ENCODE assay signal across 9 mouse cellular contexts in genomic region chr17:27095690-27096089, GRCm38 (mm10). TPM values are rescaled to one million over a fixed set of nuclear protein-coding genes. Genes with fewer than 3 reads are reported as not detected.
A peak's percentile ranks its signal among the peaks of the same experiment; 100 is the strongest.
DNase-seq lines count a peak whose midpoint lies in the region; ATAC-seq lines count a peak whose summit lies in the region.
"Had no signal": no experiment of that assay in that cellular context is flagged by ENCODE, and none has a peak within 500 bp of the region (broad histone marks: within the 10 kb centered on the region; RNA-seq: fewer than 3 reads in every experiment).

No protein-coding gene starts in this region.

- DNase-seq in left cerebral cortex, adult 18-20 months (ENCODE audit: low spot score in 2 of 2), result peak; percentile 34 to 43
- no peak for DNase-seq in left cerebral cortex, adult 8-10 months (ENCODE audit: low spot score in 2 of 2)
- DNase-seq in brain, adult 2 months (ENCODE audit: low read depth, low spot score), result peak; percentile 80
- peak; percentile 56 for DNase-seq in left cerebral cortex, postnatal 4 days
- DNase-seq in right cerebral cortex, postnatal 25 days, result peak; percentile 22
- no peak for DNase-seq in gastrocnemius, postnatal 4 days (ENCODE audit: low spot score in 2 of 2)
- DNase-seq in thymus, postnatal 4 days, result no peak

- WGBS in hindbrain, embryonic 12.5 days, result 36% methylated on average over 13 of the region's 13 CpGs

- no peak overlapping the region for H3K4me3 ChIP-seq in hindbrain, embryonic 12.5 days
- H3K4me3 ChIP-seq: neural tube, embryonic 12.5 days had no signal

- no peaks in the 10 kb centered on the region for H3K9me3 ChIP-seq in hindbrain, embryonic 12.5 days (replicated peaks)
- H3K9me3 ChIP-seq: neural tube, embryonic 12.5 days had no signal

- H3K4me2 ChIP-seq in hindbrain, embryonic 12.5 days (replicated peaks), result no peak overlapping the region
- H3K4me2 ChIP-seq: neural tube, embryonic 12.5 days had no signal

- no peaks in the 10 kb centered on the region for H3K27me3 ChIP-seq in hindbrain, embryonic 12.5 days
- H3K27me3 ChIP-seq: neural tube, embryonic 12.5 days had no signal

- intact Hi-C loops in left cerebral cortex, postnatal 4 days (cut with DNase I), result no loop called here

- no peak overlapping the region for H3K27ac ChIP-seq in hindbrain, embryonic 12.5 days
- H3K27ac ChIP-seq: neural tube, embryonic 12.5 days had no signal

- no peaks in the 10 kb centered on the region for H3K36me3 ChIP-seq in hindbrain, embryonic 12.5 days
- H3K36me3 ChIP-seq: neural tube, embryonic 12.5 days had no signal

- 0 out of 2 replicates have a peak, but pooled peaks have one; percentile 35 for ATAC-seq in hindbrain, embryonic 12.5 days (ENCODE audit: low FRiP score)

- H3K4me1 ChIP-seq in hindbrain, embryonic 12.5 days, result no peaks in the 10 kb centered on the region
- H3K4me1 ChIP-seq: neural tube, embryonic 12.5 days had no signal

- H3K9ac ChIP-seq in hindbrain, embryonic 12.5 days, result no peak overlapping the region
- H3K9ac ChIP-seq: neural tube, embryonic 12.5 days had no signal

RNA-seq across cellular contexts. Expression of gene Uqcc2, which starts 38.0 kb away (rescaled TPM):
- total RNA-seq in left cerebral cortex, adult 18-20 months (2021), result 100 to 1,000 TPM; 242 to 270 TPM
- 100 to 1,000 TPM; 226 to 249 (median 237) TPM for total RNA-seq in left cerebral cortex, adult 8-10 months (2022)
- 263 and 312 TPM in 2 replicates for polyA plus RNA-seq in hindbrain, embryonic 12.5 days (2016; fragmentation: Nextera tagmentation; extraction: Ambion mirVana)
- 100 to 1,000 TPM; 170 to 186 TPM for total RNA-seq in left cerebral cortex, postnatal 4 days (2021)
- 100 to 1,000 TPM; 230 to 262 TPM for total RNA-seq in gastrocnemius, postnatal 4 days (2021)

RNA-seq across cellular contexts. Expression of gene Itpr3, which starts 38.6 kb away (rescaled TPM):
- total RNA-seq in left cerebral cortex, adult 18-20 months (2021), result 1 to 10 TPM; 2.8 to 3.0 TPM
- 1 to 10 TPM; 3.7 to 5.3 (median 3.8) TPM for total RNA-seq in left cerebral cortex, adult 8-10 months (2022)
- 2.5 and 2.8 TPM in 2 replicates for polyA plus RNA-seq in hindbrain, embryonic 12.5 days (2016; fragmentation: Nextera tagmentation; extraction: Ambion mirVana)
- 1 to 10 TPM; 2.2 to 2.8 TPM for total RNA-seq in left cerebral cortex, postnatal 4 days (2021)
- 1 to 10 TPM; 8.7 to 9.1 TPM for total RNA-seq in gastrocnemius, postnatal 4 days (2021)

Comparison
In these comparisons a context has a peak if more than half of its experiments do, and no peak if none do; other contexts are left out.
1. DNase-seq: peak in left cerebral cortex, adult 18-20 months (2 of 2), brain, adult 2 months (single experiment), left cerebral cortex, postnatal 4 days (single experiment) and right cerebral cortex, postnatal 25 days (single experiment); none in left cerebral cortex, adult 8-10 months (0 of 2), gastrocnemius, postnatal 4 days (0 of 2) and thymus, postnatal 4 days (single experiment).